Mouse (Mus musculus): Measurements from ENCODE around the gene Ltbr. TPM values are rescaled to one million over a fixed set of nuclear protein-coding genes. Genes with fewer than 3 reads are reported as not detected.
A peak's percentile ranks its signal among the peaks of the same experiment; 100 is the strongest.
"Not testable (repeated sequence)": the region's sequence is repeated elsewhere in the genome, so short reads cannot be mapped to it uniquely, and the experiment has no call there.

Ltbr gene
- total and polyA plus RNA-seq, 2 experiments: 55.9 to 102 TPM

- DNase-seq (ENCODE audit: extremely low read depth, low read depth, low spot score): peak; percentile 56
Observed at GRCm38 (mm10) chr6:125274841-125275563, 38.7 kb downstream of the Ltbr start.

GRCm38 (mm10) chr6:125272228-125272785 is 41.4 kb downstream of the Ltbr start:
- no peaks in the 10 kb centered on the region for H3K27me3 ChIP-seq (ENCODE audit: control insufficient read depth, insufficient read depth, low read length)
- H3K9ac ChIP-seq (ENCODE audit: low read depth, low read length): no peak overlapping the region
- no peak overlapping the region for H3K27ac ChIP-seq (replicated peaks; ENCODE audit: insufficient read depth, low read depth, low read length)
- H3K79me2 ChIP-seq (ENCODE audit: control insufficient read depth, insufficient read depth, low read length): no peaks in the 10 kb centered on the region
- no peak overlapping the region for H3K4me3 ChIP-seq (ENCODE audit: insufficient read depth, low read depth, low read length)
- DNase-seq (ENCODE audit: extremely low read depth, low read depth, low spot score): no peak
- TF ChIP-seq POLR2A (IDR thresholded peaks at IDR 0.05; ENCODE audit: extremely low read depth, insufficient read depth, low read length) (no peak), CTCF (IDR thresholded peaks at IDR 0.05; ENCODE audit: low read depth, low read length) (no peak)
- WGBS: 75% methylated on average over 10 of the region's 10 CpGs
- H3K4me1 ChIP-seq (ENCODE audit: control insufficient read depth, insufficient read depth, low read length): peaks cover 2% of the 10 kb centered on the region; the same call in 1 of the 2 replicates
- no peaks in the 10 kb centered on the region for H3K36me3 ChIP-seq (ENCODE audit: control insufficient read depth, insufficient read depth, low read length)

More at GRCm38 (mm10) chr6:125274841-125275563, 38.7 kb downstream of the Ltbr start:
- no peak overlapping the region for H3K27ac ChIP-seq (replicated peaks; ENCODE audit: insufficient read depth, low read depth, low read length)
- no peak overlapping the region for H3K4me3 ChIP-seq (ENCODE audit: insufficient read depth, low read depth, low read length)
- no peaks in the 10 kb centered on the region for H3K79me2 ChIP-seq (ENCODE audit: control insufficient read depth, insufficient read depth, low read length)
- H3K27me3 ChIP-seq (ENCODE audit: control insufficient read depth, insufficient read depth, low read length): no peaks in the 10 kb centered on the region
- no peaks in the 10 kb centered on the region for H3K4me1 ChIP-seq (ENCODE audit: control insufficient read depth, insufficient read depth, low read length)
- no peaks in the 10 kb centered on the region for H3K36me3 ChIP-seq (ENCODE audit: control insufficient read depth, insufficient read depth, low read length)
- peak; percentile 61 for TF ChIP-seq CTCF (IDR thresholded peaks at IDR 0.05; ENCODE audit: low read depth, low read length)
- no peak for TF ChIP-seq POLR2A (IDR thresholded peaks at IDR 0.05; ENCODE audit: extremely low read depth, insufficient read depth, low read length)
- H3K9ac ChIP-seq (ENCODE audit: low read depth, low read length): no peak overlapping the region
- WGBS: 56% methylated on average over 15 of the region's 15 CpGs

- peak overlapping the region; percentile 64 for H3K9ac ChIP-seq (ENCODE audit: low read depth, low read length)
- no peaks in the 10 kb centered on the region for H3K27me3 ChIP-seq (ENCODE audit: control insufficient read depth, insufficient read depth, low read length)
- peak; percentile 99 for DNase-seq (ENCODE audit: extremely low read depth, low read depth, low spot score)
- H3K27ac ChIP-seq (replicated peaks; ENCODE audit: insufficient read depth, low read depth, low read length): peak overlapping the region; percentile 82
- H3K36me3 ChIP-seq (ENCODE audit: control insufficient read depth, insufficient read depth, low read length): no peaks in the 10 kb centered on the region
- peak overlapping the region; percentile 29; the same call in 1 of the 2 replicates for H3K4me3 ChIP-seq (ENCODE audit: insufficient read depth, low read depth, low read length)
- TF ChIP-seq CTCF (IDR thresholded peaks at IDR 0.05; ENCODE audit: low read depth, low read length): peak; percentile 94
- 0 out of 2 replicates have a peak, but pooled peaks have one; percentile 39 for TF ChIP-seq POLR2A (IDR thresholded peaks at IDR 0.05; ENCODE audit: extremely low read depth, insufficient read depth, low read length)
- no peaks in the 10 kb centered on the region for H3K79me2 ChIP-seq (ENCODE audit: control insufficient read depth, insufficient read depth, low read length)
- WGBS: 10% methylated on average over 17 of the region's 17 CpGs
- H3K4me1 ChIP-seq (ENCODE audit: control insufficient read depth, insufficient read depth, low read length): peaks cover 2% of the 10 kb centered on the region; the same call in 1 of the 2 replicates
Observed at GRCm38 (mm10) chr6:125271455-125272227, 42.0 kb downstream of the Ltbr start.

- no peaks in the 10 kb centered on the region for H3K79me2 ChIP-seq (ENCODE audit: control insufficient read depth, insufficient read depth, low read length)
- no peak overlapping the region for H3K4me3 ChIP-seq (ENCODE audit: insufficient read depth, low read depth, low read length)
- DNase-seq (ENCODE audit: extremely low read depth, low read depth, low spot score): peak; percentile 51
- peaks cover 2% of the 10 kb centered on the region; the same call in 1 of the 2 replicates for H3K4me1 ChIP-seq (ENCODE audit: control insufficient read depth, insufficient read depth, low read length)
- no peaks in the 10 kb centered on the region for H3K36me3 ChIP-seq (ENCODE audit: control insufficient read depth, insufficient read depth, low read length)
- 38% methylated on average over 6 of the region's 6 CpGs for WGBS
- H3K27me3 ChIP-seq (ENCODE audit: control insufficient read depth, insufficient read depth, low read length): no peaks in the 10 kb centered on the region
- H3K27ac ChIP-seq (replicated peaks; ENCODE audit: insufficient read depth, low read depth, low read length): no peak overlapping the region
- no peak for TF ChIP-seq POLR2A (IDR thresholded peaks at IDR 0.05; ENCODE audit: extremely low read depth, insufficient read depth, low read length)
- TF ChIP-seq CTCF (IDR thresholded peaks at IDR 0.05; ENCODE audit: low read depth, low read length): no peak
- no peak overlapping the region for H3K9ac ChIP-seq (ENCODE audit: low read depth, low read length)
Observed at GRCm38 (mm10) chr6:125268799-125269198, 44.9 kb downstream of the Ltbr start.

GRCm38 (mm10) chr6:125267469-125267868 is 46.2 kb downstream of the Ltbr start:
- 75% methylated on average over 3 of the region's 3 CpGs for WGBS
- Histone ChIP-seq H3K27me3 (ENCODE audit: control insufficient read depth, insufficient read depth, low read length) (no peaks in the 10 kb centered on the region), H3K27ac (replicated peaks; ENCODE audit: insufficient read depth, low read depth, low read length) (no peak overlapping the region), H3K79me2 (ENCODE audit: control insufficient read depth, insufficient read depth, low read length) (no peaks in the 10 kb centered on the region), H3K36me3 (ENCODE audit: control insufficient read depth, insufficient read depth, low read length) (no peaks in the 10 kb centered on the region), H3K9ac (ENCODE audit: low read depth, low read length) (no peak overlapping the region), H3K4me3 (ENCODE audit: insufficient read depth, low read depth, low read length) (no peak overlapping the region), H3K4me1 (ENCODE audit: control insufficient read depth, insufficient read depth, low read length) (peaks cover 2% of the 10 kb centered on the region; the same call in 1 of the 2 replicates)
- no peak for DNase-seq (ENCODE audit: extremely low read depth, low read depth, low spot score)
- no peak for TF ChIP-seq POLR2A (IDR thresholded peaks at IDR 0.05; ENCODE audit: extremely low read depth, insufficient read depth, low read length)
- no peak for TF ChIP-seq CTCF (IDR thresholded peaks at IDR 0.05; ENCODE audit: low read depth, low read length)

- not testable (repeated sequence) for H3K36me3 ChIP-seq (ENCODE audit: control insufficient read depth, insufficient read depth, low read length); DNase-seq (ENCODE audit: extremely low read depth, low read depth, low spot score); H3K27ac ChIP-seq (replicated peaks; ENCODE audit: insufficient read depth, low read depth, low read length); H3K4me1 ChIP-seq (ENCODE audit: control insufficient read depth, insufficient read depth, low read length); H3K4me3 ChIP-seq (ENCODE audit: insufficient read depth, low read depth, low read length); H3K79me2 ChIP-seq (ENCODE audit: control insufficient read depth, insufficient read depth, low read length); H3K9ac ChIP-seq (ENCODE audit: low read depth, low read length); H3K27me3 ChIP-seq (ENCODE audit: control insufficient read depth, insufficient read depth, low read length)
- WGBS: 80% methylated on average over 6 of the region's 6 CpGs
Observed at GRCm38 (mm10) chr6:125266600-125266999, 47.1 kb downstream of the Ltbr start.
